Mouse (Mus musculus) neural tube, embryonic 15.5 days (tissue): ENCODE measurements around the gene Orm3. TPM values are rescaled to one million over a fixed set of nuclear protein-coding genes. Genes with fewer than 3 reads are reported as not detected.

Experiments
- ATAC-seq: fragments of 200-750 bp; cut with Nextera tagmentation; 2 replicates; pipeline ENCODE4 v1.8.0; 2017; ENCODE audit warnings: mild to moderate bottlenecking, moderate TSS enrichment, moderate library complexity; ENCODE audit not compliant: low FRiP score
- H3K27ac ChIP-seq: fragments of 300-500 bp; sonication (generic); replicated peaks from 2 replicates; pipeline ENCODE4 v1.5.1; 2015; ENCODE audit warnings: mild to moderate bottlenecking, inconsistent platforms
- H3K27me3 ChIP-seq: fragments of 300-500 bp; sonication (generic); replicated peaks from 2 replicates; pipeline ENCODE4 v1.6.1; 2015; ENCODE audit warnings: inconsistent platforms
- H3K36me3 ChIP-seq: fragments of 300-500 bp; sonication (generic); 2 replicates; pipeline ENCODE4 v1.6.1; 2015; ENCODE audit warnings: inconsistent platforms
- H3K4me1 ChIP-seq: fragments of 300-500 bp; sonication (generic); 2 replicates; pipeline ENCODE4 v1.6.1; 2015; ENCODE audit warnings: inconsistent platforms
- H3K4me2 ChIP-seq: fragments of 300-500 bp; sonication (generic); 2 replicates; pipeline ENCODE4 v1.6.1; 2015; ENCODE audit warnings: inconsistent platforms, mild to moderate bottlenecking, moderate library complexity
- H3K4me3 ChIP-seq: fragments of 300-500 bp; sonication (generic); replicated peaks from 2 replicates; pipeline ENCODE4 v1.5.1; 2015; ENCODE audit warnings: mild to moderate bottlenecking, inconsistent platforms
- H3K9ac ChIP-seq: fragments of 300-500 bp; sonication (generic); replicated peaks from 2 replicates; pipeline ENCODE4 v1.6.1; 2015; ENCODE audit warnings: mild to moderate bottlenecking, inconsistent platforms
- H3K9me3 ChIP-seq: fragments of 300-500 bp; sonication (generic); replicated peaks from 2 replicates; pipeline ENCODE4 v1.6.1; 2016; ENCODE audit warnings: inconsistent platforms
- whole genome bisulfite sequencing: fragments of 180-500 bp; shearing (Covaris S2); methylation state at CpG from one replicate; pipeline ENCODE4 v1.1.7; 2015; ENCODE audit warnings: mixed read lengths; 5-methylcytosine and 5-hydroxymethylcytosine counted together
- polyA plus RNA-seq: library from polyadenylated mRNA; unstranded; fragments of >200 nt; fragmentation: Nextera tagmentation; extraction: Ambion mirVana; gene quantifications from 2 replicates; pipeline ENCODE4 v1.2.1, GENCODE M21; 2015

Orm3 gene
- polyA plus RNA-seq, 1 experiment from 2014 or later, result not detected

- Histone ChIP-seq H3K9me3 (no peaks in the 10 kb centered on the region), H3K4me1 (no peaks in the 10 kb centered on the region), H3K9ac (no peak overlapping the region), H3K4me2 (no peak overlapping the region), H3K27ac (no peak overlapping the region), H3K27me3 (no peaks in the 10 kb centered on the region), H3K4me3 (no peak overlapping the region), H3K36me3 (no peaks in the 10 kb centered on the region)
- ATAC-seq, result no peak
- WGBS, result 62% methylated on average over 3 of the region's 3 CpGs
Measured at GRCm38 (mm10) chr4:63338414-63339076, 17.4 kb upstream of the Orm3 start.

GRCm38 (mm10) chr4:63342491-63342890, 13.5 kb upstream of the Orm3 start:
- no peaks in the 10 kb centered on the region for H3K9me3 ChIP-seq
- 71% methylated on average over 4 of the region's 4 CpGs for WGBS
- no peak overlapping the region for H3K9ac ChIP-seq
- H3K4me2 ChIP-seq, result no peak overlapping the region
- no peaks in the 10 kb centered on the region for H3K36me3 ChIP-seq
- no peak for ATAC-seq
- no peaks in the 10 kb centered on the region for H3K4me1 ChIP-seq
- H3K4me3 ChIP-seq, result no peak overlapping the region
- no peaks in the 10 kb centered on the region for H3K27me3 ChIP-seq
- no peak overlapping the region for H3K27ac ChIP-seq

- Histone ChIP-seq H3K4me3 (no peak overlapping the region), H3K9me3 (no peaks in the 10 kb centered on the region), H3K9ac (no peak overlapping the region), H3K27ac (no peak overlapping the region), H3K36me3 (no peaks in the 10 kb centered on the region), H3K4me1 (no peaks in the 10 kb centered on the region), H3K27me3 (no peaks in the 10 kb centered on the region), H3K4me2 (no peak overlapping the region)
- 66% methylated on average over 3 of the region's 3 CpGs for WGBS
- no peak for ATAC-seq
Measured at GRCm38 (mm10) chr4:63343608-63344007, 12.4 kb upstream of the Orm3 start.

GRCm38 (mm10) chr4:63344295-63344694, 11.7 kb upstream of the Orm3 start, which contains the start of gene Orm1:
Gene Orm1 (plus strand): TSS chr4:63344560.
- H3K36me3 ChIP-seq, result no peaks in the 10 kb centered on the region
- H3K27me3 ChIP-seq, result no peaks in the 10 kb centered on the region
- no peaks in the 10 kb centered on the region for H3K9me3 ChIP-seq
- WGBS, result 90% methylated on average over 8 of the region's 8 CpGs
- H3K27ac ChIP-seq, result no peak within 1 kb of the TSS
- ATAC-seq, result no peak
- no peak within 1 kb of the TSS for H3K4me2 ChIP-seq
- no peak within 1 kb of the TSS for H3K9ac ChIP-seq
- no peaks in the 10 kb centered on the region for H3K4me1 ChIP-seq
- H3K4me3 ChIP-seq, result no peak within 1 kb of the TSS

- Histone ChIP-seq H3K9me3 (no peaks in the 10 kb centered on the region), H3K4me2 (no peak overlapping the region), H3K4me3 (no peak overlapping the region), H3K27me3 (no peaks in the 10 kb centered on the region), H3K4me1 (no peaks in the 10 kb centered on the region), H3K27ac (no peak overlapping the region), H3K9ac (no peak overlapping the region), H3K36me3 (no peaks in the 10 kb centered on the region)
- no peak for ATAC-seq
Measured at GRCm38 (mm10) chr4:63345261-63345660, 10.7 kb upstream of the Orm3 start.

GRCm38 (mm10) chr4:63346659-63347058, 9.3 kb upstream of the Orm3 start:
- no peak for ATAC-seq
- no peak overlapping the region for H3K9ac ChIP-seq
- H3K27ac ChIP-seq, result no peak overlapping the region
- no peaks in the 10 kb centered on the region for H3K9me3 ChIP-seq
- H3K4me2 ChIP-seq, result no peak overlapping the region
- no peaks in the 10 kb centered on the region for H3K27me3 ChIP-seq
- no peaks in the 10 kb centered on the region for H3K4me1 ChIP-seq
- H3K36me3 ChIP-seq, result no peaks in the 10 kb centered on the region
- H3K4me3 ChIP-seq, result no peak overlapping the region
- 94% methylated on average over 4 of the region's 4 CpGs for WGBS

- Histone ChIP-seq H3K4me1 (no peaks in the 10 kb centered on the region), H3K4me3 (no peak overlapping the region), H3K9me3 (no peaks in the 10 kb centered on the region), H3K27me3 (no peaks in the 10 kb centered on the region), H3K27ac (no peak overlapping the region), H3K9ac (no peak overlapping the region), H3K36me3 (no peaks in the 10 kb centered on the region), H3K4me2 (no peak overlapping the region)
- ATAC-seq, result no peak
- WGBS, result 64% methylated on average over 6 of the region's 6 CpGs
Measured at GRCm38 (mm10) chr4:63348524-63348923, 7.4 kb upstream of the Orm3 start.

GRCm38 (mm10) chr4:63356981-63357570, 1.1 kb downstream of the Orm3 start:
- H3K4me1 ChIP-seq, result no peaks in the 10 kb centered on the region
- no peaks in the 10 kb centered on the region for H3K36me3 ChIP-seq
- no peaks in the 10 kb centered on the region for H3K9me3 ChIP-seq
- no peak for ATAC-seq
- H3K27me3 ChIP-seq, result no peaks in the 10 kb centered on the region
- H3K27ac ChIP-seq, result no peak overlapping the region
- H3K9ac ChIP-seq, result no peak overlapping the region
- 63% methylated on average over 2 of the region's 2 CpGs for WGBS
- H3K4me3 ChIP-seq, result no peak overlapping the region
- no peak overlapping the region for H3K4me2 ChIP-seq

GRCm38 (mm10) chr4:63359861-63360260, 3.9 kb downstream of the Orm3 start:
- Histone ChIP-seq H3K36me3 (no peaks in the 10 kb centered on the region), H3K4me1 (no peaks in the 10 kb centered on the region), H3K27me3 (no peaks in the 10 kb centered on the region), H3K27ac (no peak overlapping the region), H3K9ac (no peak overlapping the region), H3K4me2 (no peak overlapping the region), H3K9me3 (no peaks in the 10 kb centered on the region), H3K4me3 (no peak overlapping the region)
- 64% methylated on average over 6 of the region's 6 CpGs for WGBS
- no peak for ATAC-seq

GRCm38 (mm10) chr4:63362150-63362549, 6.2 kb downstream of the Orm3 start, which contains the start of gene Orm2:
Gene Orm2 (plus strand): TSS chr4:63362449.
- Histone ChIP-seq H3K36me3 (no peaks in the 10 kb centered on the region), H3K9me3 (no peaks in the 10 kb centered on the region), H3K9ac (no peak within 1 kb of the TSS), H3K27ac (no peak within 1 kb of the TSS), H3K4me3 (no peak within 1 kb of the TSS), H3K27me3 (no peaks in the 10 kb centered on the region), H3K4me1 (no peaks in the 10 kb centered on the region), H3K4me2 (no peak within 1 kb of the TSS)
- no peak for ATAC-seq
- WGBS, result 87% methylated on average over 5 of the region's 5 CpGs

GRCm38 (mm10) chr4:63368577-63368976, 12.6 kb downstream of the Orm3 start:
- Histone ChIP-seq H3K27me3 (no peaks in the 10 kb centered on the region), H3K4me1 (peaks cover 6% of the 10 kb centered on the region; the same call in 1 of the 2 replicates), H3K4me2 (no peak overlapping the region), H3K4me3 (no peak overlapping the region), H3K9ac (no peak overlapping the region), H3K36me3 (no peaks in the 10 kb centered on the region), H3K27ac (no peak overlapping the region), H3K9me3 (no peaks in the 10 kb centered on the region)
- peak; percentile 27; the same call in 1 of the 2 replicates for ATAC-seq
- WGBS, result 17% methylated on average over 4 of the region's 4 CpGs

GRCm38 (mm10) chr4:63370897-63371296, 14.9 kb downstream of the Orm3 start:
- no peak overlapping the region for H3K27ac ChIP-seq
- no peak overlapping the region for H3K4me3 ChIP-seq
- peaks cover 6% of the 10 kb centered on the region; the same call in 1 of the 2 replicates for H3K4me1 ChIP-seq
- H3K9ac ChIP-seq, result no peak overlapping the region
- H3K36me3 ChIP-seq, result no peaks in the 10 kb centered on the region
- H3K27me3 ChIP-seq, result no peaks in the 10 kb centered on the region
- no peak overlapping the region for H3K4me2 ChIP-seq
- 30% methylated on average over 7 of the region's 7 CpGs for WGBS
- ATAC-seq, result no peak
- H3K9me3 ChIP-seq, result no peaks in the 10 kb centered on the region
